Mouse (Mus musculus): Measurements from ENCODE around the gene Sema6d.

DNA sequence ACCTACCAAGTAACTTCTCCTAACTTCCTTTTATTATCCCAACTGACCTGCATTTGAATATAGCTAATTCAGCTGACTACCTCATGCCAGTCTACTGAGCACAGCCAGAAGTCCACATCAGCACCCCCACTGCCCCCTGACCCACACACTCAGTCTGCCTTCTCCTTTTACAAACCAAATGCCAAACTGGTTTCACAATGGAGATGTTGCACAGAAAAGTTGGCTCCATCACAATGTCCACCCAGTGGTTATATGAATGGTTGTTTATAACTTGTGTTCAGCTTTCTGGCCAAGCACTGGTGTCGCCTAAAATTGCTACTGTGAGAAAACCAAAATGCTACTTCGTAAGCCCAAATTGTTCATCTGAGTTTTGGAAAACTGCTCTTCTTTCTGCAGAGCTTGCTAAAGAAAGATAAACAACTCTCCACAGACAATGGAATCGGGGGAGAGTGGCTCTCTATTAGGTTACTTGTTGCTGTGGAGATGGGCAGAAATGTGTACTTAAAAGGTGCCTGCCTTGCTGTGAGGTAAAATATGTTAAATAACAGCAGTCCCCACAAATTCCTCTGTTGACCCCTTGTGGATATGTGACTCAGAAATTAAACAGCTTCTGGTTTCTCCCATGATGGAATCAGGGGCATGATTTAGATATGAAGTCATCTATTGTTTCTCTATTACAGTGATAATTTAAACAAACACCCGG is 154.9 kb downstream of the Sema6d start:
- no peak for TF ChIP-seq CTCF (IDR thresholded peaks at IDR 0.05; ENCODE audit: low read depth, low read length)
- TF ChIP-seq POLR2A (IDR thresholded peaks at IDR 0.05; ENCODE audit: borderline replicate concordance, low read depth, low read length): no peak
